Mouse (Mus musculus) neural tube, embryonic 14.5 days (tissue): Measurements from ENCODE around the gene Tcf7l2. TPM values are rescaled to one million over a fixed set of nuclear protein-coding genes. Genes with fewer than 3 reads are reported as not detected.

Experiments
- ATAC-seq: fragments of 200-750 bp; cut with Nextera tagmentation; 2 replicates; pipeline ENCODE4 v1.8.0; 2017; ENCODE audit warnings: low read depth, mild to moderate bottlenecking, moderate TSS enrichment, moderate library complexity
- H3K27ac ChIP-seq: fragments of 300-500 bp; sonication (generic); 2 replicates; pipeline ENCODE4 v1.5.1; 2014; ENCODE audit warnings: low read depth, mild to moderate bottlenecking, control low read depth, low read length, moderate library complexity, mixed read lengths
- H3K27me3 ChIP-seq: fragments of 300-500 bp; sonication (generic); 2 replicates; pipeline ENCODE4 v1.6.1; 2014; ENCODE audit warnings: low read length; ENCODE audit not compliant: control insufficient read depth, insufficient read depth
- H3K36me3 ChIP-seq: fragments of 300-500 bp; sonication (generic); 2 replicates; pipeline ENCODE4 v1.6.1; 2014; ENCODE audit warnings: low read length, mixed read lengths; ENCODE audit not compliant: control insufficient read depth, insufficient read depth
- H3K4me1 ChIP-seq: fragments of 300-500 bp; sonication (generic); 2 replicates; pipeline ENCODE4 v1.6.1; 2014; ENCODE audit warnings: low read length; ENCODE audit not compliant: control insufficient read depth, insufficient read depth
- H3K4me2 ChIP-seq: fragments of 300-500 bp; sonication (generic); 2 replicates; pipeline ENCODE4 v1.6.1; 2014; ENCODE audit warnings: mild to moderate bottlenecking, low read depth, low read length, control low read depth
- H3K4me3 ChIP-seq: fragments of 300-500 bp; sonication (generic); 2 replicates; pipeline ENCODE4 v1.5.1; 2014; ENCODE audit warnings: low read depth, low read length, control low read depth, mixed read lengths
- H3K9ac ChIP-seq: fragments of 300-500 bp; sonication (generic); replicated peaks from 2 replicates; pipeline ENCODE4 v1.6.1; 2014; ENCODE audit warnings: low read depth, mild to moderate bottlenecking, control low read depth, low read length, mixed read lengths
- H3K9me3 ChIP-seq: fragments of 300-500 bp; sonication (generic); 2 replicates; pipeline ENCODE4 v1.6.1; 2016; ENCODE audit warnings: low read length; ENCODE audit not compliant: control insufficient read depth
- WGBS: fragments of 180-500 bp; shearing (Covaris S2); extraction: QIAGEN DNeasy Blood & Tissue Kit; methylation state at CpG from one replicate; pipeline ENCODE4 v1.1.7; 2014; 5-methylcytosine and 5-hydroxymethylcytosine counted together
- polyA plus RNA-seq: library from polyadenylated mRNA; unstranded; fragments of >200 nt; fragmentation: Nextera tagmentation; extraction: Ambion mirVana; gene quantifications from 2 replicates; pipeline ENCODE4 v1.2.1, GENCODE M21; 2014

Gene Tcf7l2
- polyA plus RNA-seq, 1 experiment from 2014 or later, result 15.5 TPM

DNA sequence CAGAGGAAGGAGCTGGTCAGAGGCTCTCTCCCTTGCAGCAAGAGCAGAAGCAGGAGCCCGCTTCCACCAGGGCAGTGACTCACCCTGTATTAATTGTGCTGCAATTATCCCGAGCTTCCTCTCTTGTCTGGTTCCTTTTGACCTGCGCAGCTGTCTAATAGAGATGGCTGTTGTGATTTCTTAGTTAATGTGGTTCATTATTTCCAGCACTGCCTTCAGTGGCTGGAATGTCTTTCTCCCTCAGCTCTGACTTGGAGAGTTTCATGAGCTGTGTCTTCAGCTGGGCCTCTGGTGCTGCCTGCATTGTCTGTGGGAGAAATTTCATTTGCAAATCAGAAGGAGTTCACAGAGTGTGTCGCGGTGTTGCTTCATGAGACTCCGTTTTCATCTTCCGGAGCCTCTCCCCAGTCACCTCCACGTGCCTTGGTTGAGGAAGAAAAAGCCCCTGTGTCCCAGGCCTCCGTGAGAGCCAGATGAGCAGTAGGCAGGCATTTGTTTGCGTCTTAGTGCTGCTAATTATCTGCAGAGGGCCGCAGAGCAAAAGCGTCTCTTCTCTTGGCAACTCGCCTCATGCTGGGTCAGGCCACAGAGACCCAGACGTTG is 228.4 kb downstream of the Tcf7l2 start:
- H3K27me3 ChIP-seq, result no peaks in the 10 kb centered on the region

DNA sequence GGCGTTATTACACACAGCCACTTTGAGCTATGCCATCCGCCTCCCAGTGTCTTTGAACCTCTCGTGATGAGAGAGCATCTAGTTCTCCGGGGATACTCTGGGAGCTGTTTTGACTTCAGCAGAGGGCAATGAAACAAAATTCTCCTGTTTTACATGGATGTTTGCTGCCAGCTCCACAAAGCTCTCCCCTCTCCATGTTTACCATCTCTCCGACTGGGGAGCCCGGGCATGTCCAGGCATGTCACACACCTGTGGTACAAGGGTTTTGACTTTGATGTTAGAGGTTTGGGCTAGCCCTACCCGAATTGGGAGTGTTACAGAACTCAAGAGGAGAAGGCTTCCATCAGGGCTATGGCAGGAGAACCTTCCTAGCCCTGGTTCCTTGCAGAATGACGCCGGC is 234.5 kb downstream of the Tcf7l2 start:
- Histone ChIP-seq H3K27me3 (no peaks in the 10 kb centered on the region), H3K9me3 (no peaks in the 10 kb centered on the region), H3K9ac (no peak overlapping the region), H3K4me2 (no peak overlapping the region), H3K4me3 (no peak overlapping the region), H3K4me1 (no peaks in the 10 kb centered on the region), H3K36me3 (no peaks in the 10 kb centered on the region), H3K27ac (no peak overlapping the region)
- WGBS, result 93% methylated on average over 9 of the region's 9 CpGs
- ATAC-seq, result no peak

More for the DNA sequence above, 228.4 kb downstream of the Tcf7l2 start:
- Histone ChIP-seq H3K9ac (no peak overlapping the region; the same call in 1 of the 2 replicates), H3K4me3 (no peak overlapping the region), H3K27ac (no peak overlapping the region), H3K9me3 (no peaks in the 10 kb centered on the region), H3K36me3 (no peaks in the 10 kb centered on the region), H3K4me2 (no peak overlapping the region), H3K4me1 (peaks cover 3% of the 10 kb centered on the region; the same call in 1 of the 2 replicates)
- ATAC-seq, result no peak
- WGBS, result 10% methylated on average over 14 of the region's 14 CpGs
